Mouse (Mus musculus) midbrain, embryonic 15.5 days (tissue): ENCODE measurements around the gene Snrnp48. TPM values are rescaled to one million over a fixed set of nuclear protein-coding genes. Genes with fewer than 3 reads are reported as not detected.

Source experiments
- ATAC-seq: fragments of 200-750 bp; cut with Nextera tagmentation; replicated peaks from 2 replicates; pipeline ENCODE4 v1.8.0; 2017; ENCODE audit warnings: moderate TSS enrichment
- H3K27ac ChIP-seq: fragments of 300-500 bp; sonication (generic); 2 replicates; pipeline ENCODE4 v1.5.1; 2015; ENCODE audit warnings: mild to moderate bottlenecking, inconsistent platforms
- H3K27me3 ChIP-seq: fragments of 300-500 bp; sonication (generic); replicated peaks from 2 replicates; pipeline ENCODE4 v1.6.1; 2015; ENCODE audit warnings: inconsistent platforms
- H3K36me3 ChIP-seq: fragments of 300-500 bp; sonication (generic); replicated peaks from 2 replicates; pipeline ENCODE4 v1.6.1; 2015; ENCODE audit warnings: inconsistent platforms
- H3K4me1 ChIP-seq: fragments of 300-500 bp; sonication (generic); 2 replicates; pipeline ENCODE4 v1.6.1; 2015; ENCODE audit warnings: inconsistent platforms
- H3K4me2 ChIP-seq: fragments of 300-500 bp; sonication (generic); 2 replicates; pipeline ENCODE4 v1.6.1; 2015; ENCODE audit warnings: inconsistent platforms, mild to moderate bottlenecking, moderate library complexity
- H3K4me3 ChIP-seq: fragments of 300-500 bp; sonication (generic); 2 replicates; pipeline ENCODE4 v1.5.1; 2015; ENCODE audit warnings: mild to moderate bottlenecking, inconsistent platforms
- H3K9ac ChIP-seq: fragments of 300-500 bp; sonication (generic); 2 replicates; pipeline ENCODE4 v1.6.1; 2015; ENCODE audit warnings: mild to moderate bottlenecking, inconsistent platforms
- H3K9me3 ChIP-seq: fragments of 300-500 bp; sonication (generic); 2 replicates; pipeline ENCODE4 v1.6.1; 2016; ENCODE audit warnings: inconsistent platforms
- WGBS: fragments of 180-500 bp; shearing (Covaris S2); methylation state at CpG from one replicate; pipeline ENCODE4 v1.1.7; 2015; ENCODE audit warnings: mixed read lengths; 5-methylcytosine and 5-hydroxymethylcytosine counted together
- polyA plus RNA-seq: library from polyadenylated mRNA; unstranded; fragments of >200 nt; fragmentation: Nextera tagmentation; extraction: Ambion mirVana; gene quantifications from 2 replicates; pipeline ENCODE4 v1.2.1, GENCODE M21; 2015

Gene Snrnp48
- polyA plus RNA-seq = 27.6 and 29.4 TPM in 2 replicates

DNA sequence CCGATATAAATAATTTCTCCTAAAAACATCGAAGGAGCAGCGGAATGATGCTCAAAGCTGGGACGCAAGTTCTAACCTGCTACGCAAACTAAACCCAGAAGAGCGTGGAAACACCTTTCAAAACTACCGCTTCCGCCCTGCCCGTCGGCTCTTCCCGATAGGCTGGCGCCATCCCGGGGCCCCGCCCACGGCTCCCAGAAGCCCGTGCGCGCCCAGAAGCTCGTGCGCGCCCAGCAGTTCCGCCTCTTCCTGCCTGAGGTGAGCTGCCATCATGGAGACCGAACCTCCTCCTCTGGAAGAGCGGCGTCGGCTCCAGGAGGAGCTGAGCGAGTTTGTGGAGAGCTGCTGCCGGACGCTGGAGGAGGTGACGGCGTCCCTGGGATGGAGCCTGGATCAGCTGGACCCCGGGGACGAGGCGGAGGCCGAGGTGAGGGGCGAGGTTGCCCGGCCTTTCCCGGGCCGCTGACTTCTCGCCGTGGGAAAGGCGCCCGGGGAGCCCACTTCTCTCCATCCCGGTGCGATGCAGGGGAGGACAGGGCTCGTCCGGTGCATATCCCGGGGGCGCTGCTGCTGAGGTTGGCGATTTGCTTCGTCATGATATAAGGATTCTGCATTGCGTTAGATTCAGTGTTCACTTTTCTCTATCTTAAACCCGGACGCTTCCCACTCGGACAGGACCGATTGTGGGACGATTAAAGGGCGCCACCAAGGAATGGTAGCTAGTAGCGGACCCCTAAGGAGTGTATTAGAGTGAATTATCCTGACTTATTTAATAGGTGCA, at the start of gene Snrnp48:
Gene Snrnp48 (plus strand): TSS at position 237 of the 781 bp plus-strand sequence.
- Histone ChIP-seq H3K27me3 (no peaks in the 10 kb centered on the region; the same call in 1 of the 2 replicates), H3K9me3 (no peaks in the 10 kb centered on the region), H3K4me2 (peak within 1 kb of the TSS; percentile 59), H3K9ac (peak within 1 kb of the TSS; percentile 69), H3K4me3 (peak within 1 kb of the TSS; percentile 77), H3K27ac (peak within 1 kb of the TSS; percentile 84), H3K4me1 (peaks cover 15% of the 10 kb centered on the region), H3K36me3 (no peaks in the 10 kb centered on the region)
- peak; percentile 100 for ATAC-seq
- under 1% methylated on average over 59 of the region's 59 CpGs for WGBS

DNA sequence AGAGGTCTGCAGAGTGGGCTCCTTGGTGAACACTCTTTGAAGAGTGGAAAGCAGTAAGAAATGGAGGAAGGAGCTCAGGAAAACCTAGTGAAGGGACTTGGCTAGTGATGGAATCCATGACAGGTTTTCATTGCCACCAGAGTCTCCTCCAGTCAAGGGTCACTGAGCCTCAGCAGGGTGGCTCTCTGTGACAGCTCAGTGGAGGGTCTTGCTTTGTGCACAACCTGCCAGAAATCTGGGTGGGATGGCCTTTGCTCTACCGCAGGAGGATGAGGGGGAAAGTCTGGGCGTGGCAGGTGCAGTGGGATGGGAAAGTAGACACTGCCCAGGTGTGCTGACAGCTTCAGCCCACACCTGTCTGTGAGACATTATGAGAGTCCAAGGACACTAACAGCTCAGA, 49.2 kb upstream of the Snrnp48 start:
- 0% methylated on average over 2 of the region's 2 CpGs for WGBS

DNA sequence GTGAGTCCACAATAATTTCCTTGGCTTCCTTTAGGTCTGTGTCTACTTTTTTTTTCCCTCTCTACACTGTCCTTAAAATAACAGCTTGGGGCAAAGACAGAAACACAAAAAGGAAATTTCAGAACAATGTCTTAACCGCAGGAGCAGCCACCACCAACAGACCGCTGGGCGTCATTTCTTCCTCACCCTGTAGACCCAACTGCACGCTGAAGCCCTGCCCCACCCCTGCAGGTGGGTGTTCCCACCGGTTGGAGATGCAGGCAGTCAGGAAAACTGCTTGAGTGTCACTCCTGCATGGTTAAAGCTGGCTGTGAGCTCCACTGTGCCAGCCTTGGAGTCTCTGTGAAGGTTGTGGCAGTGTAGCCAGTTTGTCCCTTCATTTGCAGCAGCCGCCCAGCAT, 47.1 kb upstream of the Snrnp48 start:
- Histone ChIP-seq H3K4me2 (no peak overlapping the region), H3K4me1 (peaks cover 2% of the 10 kb centered on the region), H3K4me3 (no peak overlapping the region), H3K27me3 (peaks cover 36% of the 10 kb centered on the region), H3K27ac (no peak overlapping the region), H3K9me3 (no peaks in the 10 kb centered on the region), H3K36me3 (no peaks in the 10 kb centered on the region), H3K9ac (no peak overlapping the region)
- 23% methylated on average over 6 of the region's 6 CpGs for WGBS
- ATAC-seq = no peak

More for the DNA sequence above, 49.2 kb upstream of the Snrnp48 start:
- Histone ChIP-seq H3K4me1 (peaks cover 21% of the 10 kb centered on the region), H3K9ac (no peak overlapping the region), H3K4me3 (no peak overlapping the region), H3K36me3 (no peaks in the 10 kb centered on the region), H3K9me3 (no peaks in the 10 kb centered on the region), H3K4me2 (no peak overlapping the region), H3K27ac (no peak overlapping the region), H3K27me3 (peaks cover 53% of the 10 kb centered on the region)
- ATAC-seq = no peak

DNA sequence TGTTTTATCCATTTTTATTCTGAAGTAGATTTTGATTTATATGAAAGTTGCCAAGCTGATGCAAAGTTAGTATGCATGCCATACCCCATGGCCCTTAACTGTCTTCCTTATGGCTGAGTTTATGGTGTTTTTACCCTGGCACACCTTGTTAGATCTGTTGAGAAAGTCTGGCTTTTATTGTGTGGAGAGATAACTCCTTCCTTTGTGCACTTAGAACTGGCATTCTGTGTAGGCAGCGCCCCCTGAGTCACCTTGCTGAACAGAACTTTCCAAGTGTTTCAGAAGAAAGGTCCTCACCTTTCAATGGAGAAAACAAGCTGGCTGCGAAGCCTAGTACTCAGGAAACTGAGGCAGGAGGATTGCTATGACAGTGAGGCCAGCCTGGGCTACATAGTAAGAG, 42.7 kb upstream of the Snrnp48 start:
- Histone ChIP-seq H3K4me3 (no peak overlapping the region), H3K9me3 (no peaks in the 10 kb centered on the region), H3K9ac (no peak overlapping the region), H3K4me1 (no peaks in the 10 kb centered on the region), H3K36me3 (no peaks in the 10 kb centered on the region), H3K4me2 (no peak overlapping the region), H3K27ac (no peak overlapping the region), H3K27me3 (peaks cover 11% of the 10 kb centered on the region)
- 82% methylated on average over 2 of the region's 2 CpGs for WGBS
- ATAC-seq = no peak

DNA sequence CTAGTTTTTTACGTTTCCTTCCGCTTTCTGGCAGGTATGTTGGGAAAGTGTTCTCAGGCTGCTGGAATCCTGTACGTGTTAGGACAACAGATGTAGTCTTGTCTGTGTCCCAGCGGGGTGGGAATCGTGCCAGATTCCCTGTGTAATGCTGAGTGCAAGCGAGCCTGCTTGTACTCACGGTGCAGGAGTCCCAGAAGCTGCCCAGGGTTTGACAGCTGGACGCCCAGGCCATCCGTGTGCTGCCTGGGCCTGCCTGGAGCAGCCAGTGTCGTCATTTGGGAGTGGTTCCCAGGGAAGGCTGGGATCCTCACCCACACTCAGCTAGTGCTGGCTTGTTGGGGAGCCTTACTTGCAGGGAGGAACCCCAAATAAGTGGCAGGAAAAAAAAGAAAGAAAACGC, 42.1 kb upstream of the Snrnp48 start:
- Histone ChIP-seq H3K4me2 (no peak overlapping the region), H3K9me3 (no peaks in the 10 kb centered on the region), H3K4me3 (no peak overlapping the region), H3K27ac (no peak overlapping the region), H3K4me1 (no peaks in the 10 kb centered on the region), H3K36me3 (no peaks in the 10 kb centered on the region), H3K27me3 (peaks cover 10% of the 10 kb centered on the region), H3K9ac (no peak overlapping the region)
- ATAC-seq = no peak
- WGBS = 54% methylated on average over 11 of the region's 11 CpGs

DNA sequence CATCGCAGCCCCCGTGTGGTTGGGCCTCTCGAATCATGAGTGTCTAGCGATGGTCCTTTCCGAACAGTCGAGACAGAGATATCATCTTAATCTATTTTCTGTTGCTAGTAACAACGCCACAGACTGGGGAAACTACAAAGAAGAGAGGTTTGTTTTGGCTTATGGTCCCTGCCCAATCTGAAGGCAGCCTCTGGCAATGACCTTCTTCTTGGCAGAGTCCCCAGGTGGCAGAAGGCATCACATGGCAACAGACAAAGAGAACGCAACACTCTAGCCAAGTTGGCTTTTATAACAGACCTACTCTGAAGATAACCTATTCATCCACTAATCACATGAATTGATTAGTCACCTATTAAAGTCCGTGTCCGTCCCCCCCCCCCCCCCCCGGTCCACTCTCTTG, 39.8 kb upstream of the Snrnp48 start:
- Histone ChIP-seq H3K4me1 (no peaks in the 10 kb centered on the region), H3K4me3 (no peak overlapping the region), H3K9ac (no peak overlapping the region), H3K27ac (no peak overlapping the region), H3K9me3 (no peaks in the 10 kb centered on the region), H3K27me3 (no peaks in the 10 kb centered on the region), H3K36me3 (no peaks in the 10 kb centered on the region), H3K4me2 (no peak overlapping the region)
- WGBS = 81% methylated on average over 11 of the region's 11 CpGs
- ATAC-seq = no peak

DNA sequence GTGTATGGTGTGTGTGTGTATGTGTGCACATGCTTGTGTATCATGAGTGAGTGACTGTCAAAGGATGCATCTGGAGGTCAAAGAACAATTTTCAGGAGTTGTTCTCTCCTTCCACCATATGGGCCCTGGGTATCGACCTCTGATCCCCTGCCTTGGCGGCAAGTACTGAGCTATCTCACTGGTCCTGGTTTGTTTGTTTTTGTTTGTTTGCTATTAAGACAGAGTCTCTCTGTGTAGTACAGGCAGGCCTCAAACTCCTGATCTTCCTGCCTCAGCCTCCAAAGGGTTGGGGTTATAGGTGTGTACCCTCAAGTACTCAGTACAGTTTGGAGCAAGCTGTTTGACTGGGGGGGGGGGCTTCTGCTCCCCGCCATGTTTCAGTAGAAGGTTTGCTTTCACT, 37.7 kb upstream of the Snrnp48 start:
- Histone ChIP-seq H3K27ac (no peak overlapping the region), H3K9me3 (no peaks in the 10 kb centered on the region), H3K27me3 (no peaks in the 10 kb centered on the region), H3K36me3 (no peaks in the 10 kb centered on the region), H3K4me3 (no peak overlapping the region), H3K9ac (no peak overlapping the region), H3K4me2 (no peak overlapping the region), H3K4me1 (no peaks in the 10 kb centered on the region)
- WGBS = 88% methylated on average over 3 of the region's 3 CpGs
- ATAC-seq = no peak

DNA sequence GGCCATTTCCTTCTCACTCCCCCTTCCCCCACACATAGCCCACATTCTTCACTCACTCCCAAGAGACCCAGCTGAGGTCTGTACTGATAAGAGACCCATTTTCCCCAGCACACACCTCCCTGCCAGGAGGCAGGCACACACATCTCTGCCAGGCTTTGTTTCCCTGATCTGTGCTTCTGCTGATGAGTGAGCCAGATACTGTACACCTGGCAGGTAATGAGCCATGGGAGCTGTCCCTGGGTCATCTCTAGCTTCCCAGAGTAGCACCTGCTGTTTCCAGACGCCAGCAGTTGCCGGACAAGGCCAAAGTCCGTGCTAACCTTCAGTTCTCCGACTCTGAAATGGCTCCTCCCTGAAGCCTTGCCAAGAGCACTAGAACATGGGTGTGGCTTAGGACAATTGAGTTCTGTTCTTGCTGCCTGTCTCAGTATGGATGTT, 34.0 kb upstream of the Snrnp48 start:
- Histone ChIP-seq H3K4me1 (no peaks in the 10 kb centered on the region), H3K4me2 (no peak overlapping the region), H3K36me3 (no peaks in the 10 kb centered on the region), H3K27me3 (no peaks in the 10 kb centered on the region), H3K27ac (no peak overlapping the region), H3K4me3 (no peak overlapping the region), H3K9me3 (no peaks in the 10 kb centered on the region), H3K9ac (no peak overlapping the region)
- no peak for ATAC-seq
- 72% methylated on average over 4 of the region's 4 CpGs for WGBS

DNA sequence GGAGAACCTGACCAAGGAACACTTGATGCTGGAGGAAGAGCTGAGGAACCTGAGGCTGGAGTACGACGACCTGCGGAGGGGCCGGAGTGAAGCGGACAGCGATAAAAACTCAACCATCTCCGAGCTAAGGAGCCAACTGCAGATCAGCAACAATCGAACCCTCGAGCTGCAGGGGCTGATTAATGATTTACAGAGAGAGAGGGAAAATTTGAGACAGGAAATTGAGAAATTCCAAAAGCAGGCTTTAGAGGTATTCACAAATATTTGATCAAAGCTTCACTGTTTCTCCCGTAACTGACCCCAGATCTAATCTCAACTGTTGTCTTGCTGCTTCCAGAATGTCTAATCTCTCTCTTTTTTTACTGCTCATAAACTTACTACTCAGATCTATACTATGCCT, 11.3 kb upstream of the Snrnp48 start:
- Histone ChIP-seq H3K9ac (no peak overlapping the region), H3K4me2 (no peak overlapping the region), H3K4me1 (no peaks in the 10 kb centered on the region), H3K36me3 (no peaks in the 10 kb centered on the region), H3K27me3 (no peaks in the 10 kb centered on the region), H3K27ac (no peak overlapping the region), H3K4me3 (no peak overlapping the region), H3K9me3 (no peaks in the 10 kb centered on the region)
- WGBS = 91% methylated on average over 10 of the region's 10 CpGs
- ATAC-seq = no peak

DNA sequence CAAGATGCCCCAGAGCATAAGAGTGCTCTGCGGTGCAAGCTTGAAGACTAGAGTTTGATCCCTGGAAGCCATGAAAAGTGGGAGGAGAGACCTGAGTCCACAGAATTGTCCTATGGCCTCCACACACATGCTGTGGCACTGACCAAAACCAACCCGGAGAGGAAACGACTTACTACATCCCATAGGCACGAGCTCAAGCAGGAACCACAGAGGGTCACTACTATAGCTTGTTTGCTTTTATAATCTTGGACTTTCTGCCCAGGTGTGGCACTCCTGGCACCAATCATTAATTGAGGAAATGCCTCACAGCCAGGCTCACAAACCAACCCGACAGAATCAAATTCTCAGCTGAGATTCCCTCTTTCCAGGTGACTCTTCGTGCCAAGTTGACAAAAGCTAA, 3.3 kb upstream of the Snrnp48 start:
- Histone ChIP-seq H3K9me3 (no peaks in the 10 kb centered on the region), H3K27me3 (no peaks in the 10 kb centered on the region; the same call in 1 of the 2 replicates), H3K27ac (no peak overlapping the region), H3K4me2 (no peak overlapping the region), H3K9ac (no peak overlapping the region), H3K36me3 (no peaks in the 10 kb centered on the region), H3K4me1 (peaks cover 9% of the 10 kb centered on the region), H3K4me3 (no peak overlapping the region)
- ATAC-seq = no peak
- 81% methylated on average over 6 of the region's 6 CpGs for WGBS

DNA sequence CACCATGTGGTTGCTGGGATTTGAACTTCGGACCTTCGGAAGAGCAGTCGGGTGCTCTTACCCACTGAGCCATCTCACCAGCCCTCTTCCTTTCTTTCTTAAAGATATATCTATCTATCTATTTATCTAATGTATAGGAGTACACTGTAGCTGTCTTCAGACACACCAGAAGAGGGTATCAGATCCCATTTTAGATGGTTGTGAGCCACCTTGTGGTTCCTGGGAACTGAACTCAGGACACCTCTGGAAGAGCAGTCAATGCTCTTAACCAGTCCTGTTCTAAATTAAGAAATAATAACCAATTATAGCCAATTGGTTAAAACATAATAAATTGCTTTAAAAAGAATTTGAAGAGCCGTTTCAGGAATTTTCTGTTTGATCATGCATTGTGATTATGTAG, 567 bp upstream of the Snrnp48 start:
- no peaks in the 10 kb centered on the region; the same call in 1 of the 2 replicates for H3K27me3 ChIP-seq
- 58% methylated on average over 4 of the region's 4 CpGs for WGBS
- no peak overlapping the region for H3K9ac ChIP-seq
- peaks cover 15% of the 10 kb centered on the region for H3K4me1 ChIP-seq
- no peaks in the 10 kb centered on the region for H3K9me3 ChIP-seq
- H3K36me3 ChIP-seq = no peaks in the 10 kb centered on the region
- ATAC-seq = no peak
- H3K27ac ChIP-seq = no peak overlapping the region
- peak overlapping the region; percentile 77 for H3K4me3 ChIP-seq
- peak overlapping the region; percentile 59 for H3K4me2 ChIP-seq

DNA sequence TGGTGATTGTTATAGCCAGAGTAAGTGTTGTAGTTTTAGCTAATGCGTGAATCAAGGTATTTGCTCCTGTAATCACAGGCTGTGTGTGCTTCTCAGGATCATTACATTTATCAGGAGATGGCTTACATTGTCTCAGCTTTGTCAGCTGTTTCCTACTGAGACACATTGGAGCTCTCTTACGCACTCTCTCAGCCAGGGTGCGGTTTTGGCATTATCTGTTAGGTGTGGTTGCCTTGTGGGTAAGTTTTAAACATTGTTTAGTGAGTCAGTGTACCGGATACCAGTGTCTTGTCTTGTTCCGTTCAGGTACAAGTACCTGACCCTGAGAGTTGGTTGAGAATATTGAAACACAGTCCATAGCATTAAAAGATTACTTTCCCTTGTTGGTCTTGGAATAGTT, 6.4 kb downstream of the Snrnp48 start:
- 92% methylated on average over 5 of the region's 5 CpGs for WGBS
- H3K36me3 ChIP-seq = peaks cover 21% of the 10 kb centered on the region
- no peaks in the 10 kb centered on the region for H3K27me3 ChIP-seq
- H3K27ac ChIP-seq = no peak overlapping the region
- H3K4me2 ChIP-seq = no peak overlapping the region
- peaks cover 8% of the 10 kb centered on the region for H3K4me1 ChIP-seq
- no peak overlapping the region for H3K4me3 ChIP-seq
- no peaks in the 10 kb centered on the region for H3K9me3 ChIP-seq
- ATAC-seq = no peak
- H3K9ac ChIP-seq = no peak overlapping the region

DNA sequence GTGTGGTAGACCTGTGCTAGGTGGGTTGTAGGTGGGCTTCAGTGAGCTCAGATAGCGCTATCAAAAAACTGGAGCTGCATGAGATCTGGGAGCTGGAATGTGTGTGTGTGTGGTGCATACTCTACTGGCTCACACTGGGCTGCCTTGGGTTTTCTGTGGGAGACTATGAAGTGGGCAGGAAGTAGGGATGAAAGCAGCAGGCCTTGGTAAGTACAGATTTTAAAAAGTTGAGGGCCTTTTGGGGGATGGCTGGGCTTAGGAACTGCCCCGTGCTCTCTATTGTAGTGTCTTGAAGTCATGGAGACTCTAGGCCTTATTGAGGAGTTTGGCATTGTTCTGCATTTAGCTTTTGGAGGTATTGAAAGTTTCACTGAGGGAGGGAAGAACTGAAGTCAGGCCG, 13.9 kb downstream of the Snrnp48 start:
- Histone ChIP-seq H3K9ac (no peak overlapping the region), H3K9me3 (no peaks in the 10 kb centered on the region), H3K4me2 (no peak overlapping the region), H3K4me1 (no peaks in the 10 kb centered on the region), H3K36me3 (peaks cover 57% of the 10 kb centered on the region), H3K27me3 (no peaks in the 10 kb centered on the region), H3K27ac (no peak overlapping the region), H3K4me3 (no peak overlapping the region)
- no peak for ATAC-seq
- WGBS = 92% methylated on average over 3 of the region's 3 CpGs
